Mouse (Mus musculus): Measurements from ENCODE around the gene Iqcb1. TPM values are rescaled to one million over a fixed set of nuclear protein-coding genes. Genes with fewer than 3 reads are reported as not detected.

The Iqcb1 gene
- polyA plus RNA-seq, 1 experiment, result 20.4 TPM

DNA sequence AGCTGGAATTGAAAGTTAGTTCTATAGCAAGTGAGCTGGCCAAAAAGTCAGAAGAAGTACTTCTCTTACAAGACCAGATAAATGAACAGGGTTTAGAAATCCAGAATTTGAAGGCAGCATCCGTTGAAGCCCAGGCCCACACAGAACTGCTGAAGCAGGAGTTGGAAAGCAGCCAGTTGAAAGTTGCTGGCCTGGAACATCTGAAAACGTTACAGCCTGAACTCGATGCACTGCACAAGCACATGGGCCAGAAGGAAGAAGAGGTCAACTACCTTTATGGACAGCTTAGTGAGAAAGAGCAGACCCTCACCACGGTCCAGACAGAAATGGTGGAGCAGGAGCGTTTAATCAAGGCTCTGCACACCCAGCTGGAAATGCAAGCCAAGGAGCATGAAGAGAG, 86.0 kb downstream of the Iqcb1 start:
- 75% methylated on average over 5 of the region's 5 CpGs for WGBS
- no peak overlapping the region for H3K27ac ChIP-seq (ENCODE audit: control insufficient read depth, insufficient read depth, low read depth, low read length, poor library complexity)
- TF ChIP-seq CTCF (IDR thresholded peaks at IDR 0.05; ENCODE audit: control insufficient read depth, insufficient read depth, low read length) (no peak), POLR2A (IDR thresholded peaks at IDR 0.05; ENCODE audit: borderline replicate concordance, control insufficient read depth, low read depth, low read length) (no peak)
- no peak overlapping the region for H3K4me3 ChIP-seq (replicated peaks; ENCODE audit: control insufficient read depth, low read depth, low read length)
- peaks cover 2% of the 10 kb centered on the region; the same call in 1 of the 2 replicates for H3K4me1 ChIP-seq (ENCODE audit: control insufficient read depth, insufficient read depth, low read length)

DNA sequence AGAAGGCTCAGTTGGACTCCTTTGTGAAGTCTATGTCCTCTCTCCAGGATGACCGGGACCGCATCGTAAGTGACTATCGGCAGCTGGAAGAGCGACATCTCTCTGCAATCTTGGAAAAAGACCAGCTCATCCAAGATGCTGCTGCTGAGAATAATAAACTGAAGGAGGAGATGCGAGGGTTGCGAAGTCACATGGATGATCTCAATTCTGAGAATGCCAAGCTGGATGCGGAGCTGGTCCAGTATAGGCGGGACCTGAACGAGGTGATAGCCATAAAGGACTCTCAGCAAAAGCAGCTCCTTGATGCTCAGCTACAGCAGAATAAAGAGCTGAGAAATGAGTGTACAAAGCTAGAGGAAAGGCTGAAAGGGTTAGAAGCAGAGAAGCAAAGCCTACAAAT, 90.3 kb downstream of the Iqcb1 start:
- Histone ChIP-seq H3K4me1 (ENCODE audit: control insufficient read depth, insufficient read depth, low read length) (peaks cover 5% of the 10 kb centered on the region; the same call in 1 of the 2 replicates), H3K4me3 (replicated peaks; ENCODE audit: control insufficient read depth, low read depth, low read length) (no peak overlapping the region), H3K27ac (ENCODE audit: control insufficient read depth, insufficient read depth, low read depth, low read length, poor library complexity) (no peak overlapping the region)
- TF ChIP-seq CTCF (IDR thresholded peaks at IDR 0.05; ENCODE audit: control insufficient read depth, insufficient read depth, low read length) (no peak), POLR2A (IDR thresholded peaks at IDR 0.05; ENCODE audit: borderline replicate concordance, control insufficient read depth, low read depth, low read length) (no peak)
- WGBS, result 95% methylated on average over 10 of the region's 10 CpGs

DNA sequence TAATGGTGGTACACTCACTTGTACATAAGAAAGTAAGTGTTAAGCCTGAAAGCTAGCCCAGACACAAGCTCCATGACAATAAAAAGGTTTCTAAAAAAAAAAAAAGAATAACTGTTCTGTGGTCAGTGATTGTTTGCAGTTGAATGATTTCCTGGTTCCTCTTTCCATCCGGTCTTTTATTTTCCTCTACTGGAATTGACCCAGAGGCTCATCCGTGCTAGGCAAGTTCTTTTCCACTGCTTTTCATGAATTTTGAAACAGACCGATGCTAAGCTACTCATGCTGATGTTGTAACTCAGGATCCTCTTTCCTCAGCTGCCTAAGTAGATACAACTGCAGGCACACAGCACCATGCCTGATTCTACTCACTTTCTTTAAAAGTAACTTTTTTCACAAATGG, 92.2 kb downstream of the Iqcb1 start:
- H3K27ac ChIP-seq (ENCODE audit: control insufficient read depth, insufficient read depth, low read depth, low read length, poor library complexity), result no peak overlapping the region
- WGBS, result 22% methylated on average over 3 of the region's 3 CpGs
- no peak overlapping the region for H3K4me3 ChIP-seq (replicated peaks; ENCODE audit: control insufficient read depth, low read depth, low read length)
- no peak for TF ChIP-seq POLR2A (IDR thresholded peaks at IDR 0.05; ENCODE audit: borderline replicate concordance, control insufficient read depth, low read depth, low read length)
- TF ChIP-seq CTCF (IDR thresholded peaks at IDR 0.05; ENCODE audit: control insufficient read depth, insufficient read depth, low read length), result no peak
- H3K4me1 ChIP-seq (ENCODE audit: control insufficient read depth, insufficient read depth, low read length), result peaks cover 2% of the 10 kb centered on the region; the same call in 1 of the 2 replicates

DNA sequence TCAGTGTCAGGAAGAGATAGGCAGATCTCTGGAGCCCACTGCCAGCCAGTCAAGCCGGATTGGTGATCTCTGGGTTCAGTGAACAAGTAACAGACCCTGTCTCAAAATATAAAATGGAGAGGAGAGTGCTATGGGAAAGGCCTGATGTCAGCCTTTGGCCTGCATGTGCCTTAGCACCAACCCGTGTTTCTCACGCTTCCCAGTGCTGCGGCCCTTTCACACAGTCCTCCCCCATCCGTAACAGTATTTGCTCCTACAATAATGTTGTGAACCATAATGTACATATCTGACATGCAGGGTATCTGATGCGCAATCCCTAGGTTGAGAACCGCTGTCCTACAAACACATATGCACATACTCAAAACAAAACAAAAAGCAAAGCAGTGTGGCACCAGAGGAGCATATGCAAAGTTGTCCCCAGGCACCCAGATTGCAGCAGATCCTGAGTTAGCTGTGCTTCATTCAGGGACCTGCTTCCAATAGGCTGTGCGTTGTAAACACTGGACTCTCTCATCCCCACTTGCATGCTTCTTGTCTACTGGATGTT, 93.0 kb downstream of the Iqcb1 start:
- WGBS, result 87% methylated on average over 8 of the region's 8 CpGs
- peaks cover 2% of the 10 kb centered on the region; the same call in 1 of the 2 replicates for H3K4me1 ChIP-seq (ENCODE audit: control insufficient read depth, insufficient read depth, low read length)
- H3K27ac ChIP-seq (ENCODE audit: control insufficient read depth, insufficient read depth, low read depth, low read length, poor library complexity), result no peak overlapping the region
- TF ChIP-seq POLR2A (IDR thresholded peaks at IDR 0.05; ENCODE audit: borderline replicate concordance, control insufficient read depth, low read depth, low read length), result no peak
- TF ChIP-seq CTCF (IDR thresholded peaks at IDR 0.05; ENCODE audit: control insufficient read depth, insufficient read depth, low read length), result no peak
- H3K4me3 ChIP-seq (replicated peaks; ENCODE audit: control insufficient read depth, low read depth, low read length), result no peak overlapping the region

DNA sequence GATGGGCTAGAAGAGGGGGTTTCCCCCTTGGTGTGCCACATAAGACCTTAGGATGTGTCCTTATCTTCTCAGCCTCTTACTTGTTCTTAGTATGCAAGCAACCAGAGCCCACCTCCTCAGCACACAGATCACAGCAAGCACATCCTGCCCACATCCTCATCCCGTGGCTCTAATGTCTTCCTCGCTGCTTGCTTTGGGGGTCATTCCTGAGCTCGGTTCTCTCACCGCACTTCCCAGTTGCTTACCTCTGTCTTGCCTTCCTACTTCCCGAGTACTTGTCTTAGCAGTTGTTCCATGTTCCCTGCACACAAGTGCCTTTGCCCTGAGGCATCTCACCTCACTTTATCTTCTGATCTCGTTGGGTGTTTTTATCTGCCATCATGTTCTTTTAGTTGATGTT, 93.8 kb downstream of the Iqcb1 start:
- Histone ChIP-seq H3K4me3 (replicated peaks; ENCODE audit: control insufficient read depth, low read depth, low read length) (no peak overlapping the region), H3K4me1 (ENCODE audit: control insufficient read depth, insufficient read depth, low read length) (peaks cover 2% of the 10 kb centered on the region; the same call in 1 of the 2 replicates), H3K27ac (ENCODE audit: control insufficient read depth, insufficient read depth, low read depth, low read length, poor library complexity) (no peak overlapping the region)
- 75% methylated on average over 6 of the region's 6 CpGs for WGBS
- TF ChIP-seq CTCF (IDR thresholded peaks at IDR 0.05; ENCODE audit: control insufficient read depth, insufficient read depth, low read length) (no peak), POLR2A (IDR thresholded peaks at IDR 0.05; ENCODE audit: borderline replicate concordance, control insufficient read depth, low read depth, low read length) (no peak)

Other genes starting within 250 kb of the Iqcb1 start
- gene Cd86, start 162.3 kb upstream of the Iqcb1 start, polyA plus RNA-seq (2011; ENCODE audit: insufficient read depth, insufficient read length, low replicate concordance, missing spikeins), result 5.9 and 14.5 TPM in 2 replicates
- 0.45 and 1.5 TPM in 2 replicates for gene Ildr1, start 134.4 kb upstream of the Iqcb1 start, polyA plus RNA-seq (2011; ENCODE audit: insufficient read depth, insufficient read length, low replicate concordance, missing spikeins)
- 6.7 and 12.6 TPM in 2 replicates for gene Slc15a2, start 43.4 kb upstream of the Iqcb1 start, polyA plus RNA-seq (2011; ENCODE audit: insufficient read depth, insufficient read length, low replicate concordance, missing spikeins)
- gene Eaf2, start 46.6 kb downstream of the Iqcb1 start, polyA plus RNA-seq (2011; ENCODE audit: insufficient read depth, insufficient read length, low replicate concordance, missing spikeins), result 3.5 and 9.2 TPM in 2 replicates
- 10.4 and 14.5 TPM in 2 replicates for gene Golgb1, start 46.8 kb downstream of the Iqcb1 start, polyA plus RNA-seq (2011; ENCODE audit: insufficient read depth, insufficient read length, low replicate concordance, missing spikeins)
- 88.0 and 129 TPM in 2 replicates for gene Hcls1, start 106.6 kb downstream of the Iqcb1 start, polyA plus RNA-seq (2011; ENCODE audit: insufficient read depth, insufficient read length, low replicate concordance, missing spikeins)
- gene Fbxo40, start 162.1 kb downstream of the Iqcb1 start, polyA plus RNA-seq (2011; ENCODE audit: insufficient read depth, insufficient read length, low replicate concordance, missing spikeins), result not detected in 2 replicates
- gene Polq, start 183.4 kb downstream of the Iqcb1 start, polyA plus RNA-seq (2011; ENCODE audit: insufficient read depth, insufficient read length, low replicate concordance, missing spikeins), result 21.6 and 23.9 TPM in 2 replicates